Comparison of ENCODE assay signal across 24 mouse cellular contexts in genomic region chr3:136902776-136903175, GRCm38 (mm10).
A peak's percentile ranks its signal among the peaks of the same experiment; 100 is the strongest.
DNase-seq lines count a peak whose midpoint lies in the region; ATAC-seq and TF ChIP-seq lines count a peak whose summit lies in the region.
"Had no signal": no experiment of that assay in that cellular context is flagged by ENCODE, and none has a peak within 500 bp of the region (broad histone marks: within the 10 kb centered on the region; RNA-seq: fewer than 3 reads in every experiment).

No protein-coding gene starts in this region.

- no peak for TF ChIP-seq CTCF in hindbrain, postnatal 0 days (IDR thresholded peaks at IDR 0.05; ENCODE audit: low read depth)

- 92% methylated on average over 18 of the region's 18 CpGs for WGBS in hindbrain, embryonic 13.5 days
- 94% methylated on average over 18 of the region's 18 CpGs for WGBS in hindbrain, postnatal 0 days
- 96% methylated on average over 18 of the region's 18 CpGs for WGBS in midbrain, embryonic 11.5 days
- WGBS in midbrain, embryonic 10.5 days, result 95% methylated on average over 18 of the region's 18 CpGs
- WGBS in neural tube, embryonic 15.5 days, result 81% methylated on average over 18 of the region's 18 CpGs
- WGBS in midbrain, embryonic 16.5 days, result 87% methylated on average over 18 of the region's 18 CpGs
- WGBS in intestine, embryonic 16.5 days, result 95% methylated on average over 18 of the region's 18 CpGs

- 0 out of 2 replicates have a peak, but pooled peaks cover under 1% of the 10 kb centered on the region for H3K4me1 ChIP-seq in hindbrain, embryonic 13.5 days (replicated peaks)
- no peaks in the 10 kb centered on the region for H3K4me1 ChIP-seq in hindbrain, postnatal 0 days (ENCODE audit: insufficient read depth, low read length)
- H3K4me1 ChIP-seq in midbrain, embryonic 11.5 days (ENCODE audit: control insufficient read depth, insufficient read depth, low read length), result no peaks in the 10 kb centered on the region
- no peaks in the 10 kb centered on the region for H3K4me1 ChIP-seq in midbrain, embryonic 10.5 days
- 0 out of 2 replicates have a peak, but pooled peaks cover 3% of the 10 kb centered on the region for H3K4me1 ChIP-seq in neural tube, embryonic 15.5 days
- H3K4me1 ChIP-seq in midbrain, embryonic 16.5 days (ENCODE audit: control insufficient read depth, insufficient read depth, low read length), result no peaks in the 10 kb centered on the region
- H3K4me1 ChIP-seq in intestine, embryonic 16.5 days (ENCODE audit: control insufficient read depth, insufficient read depth, low read length), result no peaks in the 10 kb centered on the region
- H3K4me1 ChIP-seq: forebrain, embryonic 10.5 days; forebrain, embryonic 13.5 days had no signal

- H3K36me3 ChIP-seq in hindbrain, embryonic 13.5 days, result peaks cover 23% of the 10 kb centered on the region
- H3K36me3 ChIP-seq in hindbrain, postnatal 0 days (ENCODE audit: insufficient read depth, low read length), result peaks cover 2% of the 10 kb centered on the region; the same call in 1 of the 2 replicates
- H3K36me3 ChIP-seq in midbrain, embryonic 11.5 days (ENCODE audit: control insufficient read depth, insufficient read depth, low read length), result no peaks in the 10 kb centered on the region
- peaks cover 7% of the 10 kb centered on the region for H3K36me3 ChIP-seq in midbrain, embryonic 10.5 days
- H3K36me3 ChIP-seq in neural tube, embryonic 15.5 days, result peaks cover 12% of the 10 kb centered on the region; the same call in 1 of the 2 replicates
- peaks cover 7% of the 10 kb centered on the region; the same call in 1 of the 2 replicates for H3K36me3 ChIP-seq in midbrain, embryonic 16.5 days (ENCODE audit: control insufficient read depth, insufficient read depth, low read length)
- H3K36me3 ChIP-seq in intestine, embryonic 16.5 days (ENCODE audit: control insufficient read depth, insufficient read depth, low read length), result no peaks in the 10 kb centered on the region

- DNase-seq in hindbrain, postnatal 0 days (ENCODE audit: low spot score), result no peak
- no peak for DNase-seq in midbrain, embryonic 11.5 days (ENCODE audit: low spot score, missing footprints)
- no peak for DNase-seq in midbrain, embryonic 10.5 days (ENCODE audit: low spot score)
- DNase-seq in neural tube, embryonic 10.5 days (ENCODE audit: extremely low spot score, low spot score), result no peak
- DNase-seq: adrenal gland, postnatal 10 days; adrenal gland, postnatal 36 days; B cell, adult 2 months; cerebellum, adult 18-20 months; cerebellum, adult 9-10 months; cerebellum, postnatal 14 days; gastrocnemius, postnatal 10 days; gastrocnemius, postnatal 36 days had no signal

- H3K27ac ChIP-seq in hindbrain, embryonic 13.5 days, result no peak overlapping the region
- no peak overlapping the region for H3K27ac ChIP-seq in hindbrain, postnatal 0 days
- H3K27ac ChIP-seq in midbrain, embryonic 11.5 days (ENCODE audit: low read depth, low read length), result no peak overlapping the region
- H3K27ac ChIP-seq in midbrain, embryonic 10.5 days (replicated peaks), result no peak overlapping the region
- no peak overlapping the region for H3K27ac ChIP-seq in neural tube, embryonic 15.5 days (replicated peaks)
- no peak overlapping the region for H3K27ac ChIP-seq in midbrain, embryonic 16.5 days (ENCODE audit: low read length)
- no peak overlapping the region for H3K27ac ChIP-seq in intestine, embryonic 16.5 days (ENCODE audit: low read length)
- H3K27ac ChIP-seq: forebrain, embryonic 10.5 days; forebrain, embryonic 13.5 days; hindbrain, embryonic 14.5 days had no signal

- no peak overlapping the region for H3K4me3 ChIP-seq in hindbrain, embryonic 13.5 days
- H3K4me3 ChIP-seq in hindbrain, postnatal 0 days (ENCODE audit: low read length), result no peak overlapping the region
- no peak overlapping the region for H3K4me3 ChIP-seq in midbrain, embryonic 11.5 days (ENCODE audit: low read depth, low read length)
- no peak overlapping the region for H3K4me3 ChIP-seq in midbrain, embryonic 10.5 days
- no peak overlapping the region for H3K4me3 ChIP-seq in neural tube, embryonic 15.5 days (replicated peaks)
- no peak overlapping the region for H3K4me3 ChIP-seq in midbrain, embryonic 16.5 days (ENCODE audit: low read depth, low read length)
- H3K4me3 ChIP-seq in intestine, embryonic 16.5 days (ENCODE audit: low read length), result no peak overlapping the region
- H3K4me3 ChIP-seq: forebrain, embryonic 10.5 days; forebrain, embryonic 13.5 days had no signal

- no peak overlapping the region for H3K4me2 ChIP-seq in hindbrain, embryonic 13.5 days
- no peak overlapping the region for H3K4me2 ChIP-seq in hindbrain, postnatal 0 days (ENCODE audit: low read depth, low read length)
- H3K4me2 ChIP-seq in midbrain, embryonic 11.5 days, result no peak overlapping the region
- H3K4me2 ChIP-seq in neural tube, embryonic 15.5 days, result no peak overlapping the region
- no peak overlapping the region for H3K4me2 ChIP-seq in midbrain, embryonic 16.5 days (ENCODE audit: low read length)
- no peak overlapping the region for H3K4me2 ChIP-seq in intestine, embryonic 16.5 days (ENCODE audit: low read depth, low read length)
- H3K4me2 ChIP-seq: forebrain, embryonic 13.5 days; heart, embryonic 11.5 days; hindbrain, embryonic 14.5 days had no signal

- no peak overlapping the region for H3K9ac ChIP-seq in hindbrain, embryonic 13.5 days
- no peak overlapping the region for H3K9ac ChIP-seq in hindbrain, postnatal 0 days (replicated peaks; ENCODE audit: low read length)
- no peak overlapping the region for H3K9ac ChIP-seq in midbrain, embryonic 11.5 days (ENCODE audit: low read length)
- H3K9ac ChIP-seq in neural tube, embryonic 15.5 days (replicated peaks), result no peak overlapping the region
- no peak overlapping the region for H3K9ac ChIP-seq in midbrain, embryonic 16.5 days (ENCODE audit: low read depth, low read length)
- H3K9ac ChIP-seq in intestine, embryonic 16.5 days (ENCODE audit: low read depth, low read length), result no peak overlapping the region
- H3K9ac ChIP-seq: forebrain, embryonic 13.5 days; hindbrain, embryonic 14.5 days had no signal

- 0 out of 2 replicates have a peak, but pooled peaks have one; percentile 23 for ATAC-seq in hindbrain, embryonic 13.5 days (ENCODE audit: low FRiP score)
- ATAC-seq in hindbrain, postnatal 0 days, result no peak
- ATAC-seq in midbrain, embryonic 11.5 days (ENCODE audit: low FRiP score), result 0 out of 2 replicates have a peak, but pooled peaks have one; percentile 28
- ATAC-seq in neural tube, embryonic 15.5 days (ENCODE audit: low FRiP score), result peak; percentile 53
- peak; percentile 29; the same call in 1 of the 2 replicates for ATAC-seq in midbrain, embryonic 16.5 days
- ATAC-seq in intestine, embryonic 16.5 days, result no peak
- ATAC-seq: forebrain, embryonic 13.5 days; forebrain, embryonic 16.5 days; Patski had no signal

- H3K9me3 ChIP-seq in hindbrain, embryonic 13.5 days, result no peaks in the 10 kb centered on the region
- H3K9me3 ChIP-seq in hindbrain, postnatal 0 days (ENCODE audit: low read length), result no peaks in the 10 kb centered on the region
- H3K9me3 ChIP-seq in midbrain, embryonic 11.5 days (ENCODE audit: control insufficient read depth, low read length), result no peaks in the 10 kb centered on the region
- H3K9me3 ChIP-seq in midbrain, embryonic 10.5 days (replicated peaks), result no peaks in the 10 kb centered on the region
- H3K9me3 ChIP-seq in neural tube, embryonic 15.5 days (replicated peaks), result no peaks in the 10 kb centered on the region
- no peaks in the 10 kb centered on the region for H3K9me3 ChIP-seq in midbrain, embryonic 16.5 days (replicated peaks; ENCODE audit: control insufficient read depth, low read length, poor library complexity, severe bottlenecking)
- H3K9me3 ChIP-seq in intestine, embryonic 16.5 days (ENCODE audit: control insufficient read depth, low read length), result no peaks in the 10 kb centered on the region
- H3K9me3 ChIP-seq: forebrain, embryonic 10.5 days; forebrain, embryonic 13.5 days; G1E had no signal

- H3K27me3 ChIP-seq in hindbrain, embryonic 13.5 days, result no peaks in the 10 kb centered on the region
- H3K27me3 ChIP-seq in hindbrain, postnatal 0 days (ENCODE audit: insufficient read depth, low read length), result no peaks in the 10 kb centered on the region
- no peaks in the 10 kb centered on the region for H3K27me3 ChIP-seq in midbrain, embryonic 11.5 days (ENCODE audit: control insufficient read depth, insufficient read depth, low read length)
- no peaks in the 10 kb centered on the region for H3K27me3 ChIP-seq in midbrain, embryonic 10.5 days (ENCODE audit: low read depth, poor library complexity, severe bottlenecking)
- no peaks in the 10 kb centered on the region for H3K27me3 ChIP-seq in neural tube, embryonic 15.5 days (replicated peaks)
- H3K27me3 ChIP-seq in midbrain, embryonic 16.5 days (ENCODE audit: control insufficient read depth, insufficient read depth, low read depth, low read length), result no peaks in the 10 kb centered on the region
- H3K27me3 ChIP-seq in intestine, embryonic 16.5 days (replicated peaks; ENCODE audit: control insufficient read depth, insufficient read depth, low read length), result no peaks in the 10 kb centered on the region
- H3K27me3 ChIP-seq: CH12.LX; forebrain, embryonic 13.5 days; Patski had no signal

Comparison
In these comparisons a context has a peak if more than half of its experiments do, and no peak if none do; other contexts are left out.
1. ATAC-seq: peak in hindbrain, embryonic 13.5 days (single experiment), midbrain, embryonic 11.5 days (single experiment), neural tube, embryonic 15.5 days (single experiment) and midbrain, embryonic 16.5 days (single experiment); none in hindbrain, postnatal 0 days (single experiment) and intestine, embryonic 16.5 days (single experiment).